Mouse (Mus musculus) bone marrow, adult 2 months (tissue): ENCODE results near the gene Nim1k.

Experiments
- CTCF ChIP-seq: fragments of 200-500 bp; IDR thresholded peaks from 2 replicates; pipeline ENCODE4 v1.5.1; 2011; ENCODE audit warnings: low read length, control low read depth; ENCODE audit not compliant: control insufficient read depth, insufficient read depth
- POLR2A ChIP-seq: fragments of 200-500 bp; IDR thresholded peaks from 2 replicates; pipeline ENCODE4 v1.6.1; 2011; ENCODE audit warnings: low read depth, mild to moderate bottlenecking, control low read depth, low read length, borderline replicate concordance; ENCODE audit not compliant: control insufficient read depth

GRCm38 (mm10) chr13:119790761-119791579, 35.3 kb upstream of the Nim1k start, which contains the start of gene Zfp131:
- TF ChIP-seq CTCF = no peak
- TF ChIP-seq POLR2A = peak; percentile 33; the same call in 1 of the 2 replicates
